Mouse (Mus musculus) c-Kit-positive CD71-negative TER-119-negative erythroid progenitor cells, embryonic 14.5 days (primary cell): ENCODE data around the gene Morf4l2.
"Not testable (repeated sequence)": the region's sequence is repeated elsewhere in the genome, so short reads cannot be mapped to it uniquely, and the experiment has no call there.

Experiments used
- DNase-seq: peaks from one replicate; pipeline ENCODE4 v3.0.0-alpha.2; 2013; ENCODE audit warnings: low read depth

Morf4l2 gene

GRCm38 (mm10) chrX:136693196-136693595 lies 50.3 kb downstream of the Morf4l2 start:
- no peak for DNase-seq

GRCm38 (mm10) chrX:136692294-136692675 lies 51.2 kb downstream of the Morf4l2 start:
- no peak for DNase-seq

- not testable (repeated sequence) for DNase-seq
Measured at GRCm38 (mm10) chrX:136691606-136692293, 51.7 kb downstream of the Morf4l2 start.
